Mouse (Mus musculus): Measurements from ENCODE around the gene Phlpp1.

The Phlpp1 gene

GRCm38 (mm10) chr1:106226613-106227012 lies 55.1 kb downstream of the Phlpp1 start:
- in situ Hi-C loops (cut with MboI; ENCODE audit: low pct_unique_long_range_greater_than_20kb in 1 of 2, low sequenced_read_pairs in 2 of 2, unreplicated experiment in 1 of 2), result no loop called here

- in situ Hi-C loops (cut with MboI; ENCODE audit: low pct_unique_long_range_greater_than_20kb in 1 of 2, low sequenced_read_pairs in 2 of 2, unreplicated experiment in 1 of 2), result no loop called here
These were observed 58.8 kb downstream of the Phlpp1 start for GRCm38 (mm10) chr1:106230313-106230712.

- in situ Hi-C loops (cut with MboI; ENCODE audit: low pct_unique_long_range_greater_than_20kb in 1 of 2, low sequenced_read_pairs in 2 of 2, unreplicated experiment in 1 of 2), result no loop called here
These were observed 59.8 kb downstream of the Phlpp1 start for GRCm38 (mm10) chr1:106231345-106231744.

GRCm38 (mm10) chr1:106231805-106232459 lies 60.4 kb downstream of the Phlpp1 start:
- in situ Hi-C loops (cut with MboI; ENCODE audit: low pct_unique_long_range_greater_than_20kb in 1 of 2, low sequenced_read_pairs in 2 of 2, unreplicated experiment in 1 of 2), result no loop called here

- in situ Hi-C loops (cut with MboI; ENCODE audit: low pct_unique_long_range_greater_than_20kb in 1 of 2, low sequenced_read_pairs in 2 of 2, unreplicated experiment in 1 of 2), result no loop called here
These were observed 60.9 kb downstream of the Phlpp1 start for GRCm38 (mm10) chr1:106232460-106232850.

GRCm38 (mm10) chr1:106236986-106237385 lies 65.4 kb downstream of the Phlpp1 start:
- in situ Hi-C loops (cut with MboI; ENCODE audit: low pct_unique_long_range_greater_than_20kb in 1 of 2, low sequenced_read_pairs in 2 of 2, unreplicated experiment in 1 of 2), result no loop called here

- in situ Hi-C loops (cut with MboI; ENCODE audit: low pct_unique_long_range_greater_than_20kb in 1 of 2, low sequenced_read_pairs in 2 of 2, unreplicated experiment in 1 of 2), result no loop called here
These were observed 68.6 kb downstream of the Phlpp1 start for GRCm38 (mm10) chr1:106240116-106240685.

GRCm38 (mm10) chr1:106241059-106241458 lies 69.5 kb downstream of the Phlpp1 start:
- in situ Hi-C loops (cut with MboI; ENCODE audit: low pct_unique_long_range_greater_than_20kb in 1 of 2, low sequenced_read_pairs in 2 of 2, unreplicated experiment in 1 of 2), result no loop called here

GRCm38 (mm10) chr1:106242129-106242528 lies 70.6 kb downstream of the Phlpp1 start:
- in situ Hi-C loops (cut with MboI; ENCODE audit: low pct_unique_long_range_greater_than_20kb in 1 of 2, low sequenced_read_pairs in 2 of 2, unreplicated experiment in 1 of 2), result no loop called here

- in situ Hi-C loops (cut with MboI; ENCODE audit: low pct_unique_long_range_greater_than_20kb in 1 of 2, low sequenced_read_pairs in 2 of 2, unreplicated experiment in 1 of 2), result no loop called here
These were observed 71.8 kb downstream of the Phlpp1 start for GRCm38 (mm10) chr1:106243371-106243770.

GRCm38 (mm10) chr1:106244245-106244644 lies 72.7 kb downstream of the Phlpp1 start:
- in situ Hi-C loops (cut with MboI; ENCODE audit: low pct_unique_long_range_greater_than_20kb in 1 of 2, low sequenced_read_pairs in 2 of 2, unreplicated experiment in 1 of 2), result no loop called here

GRCm38 (mm10) chr1:106254047-106254446 lies 82.5 kb downstream of the Phlpp1 start:
- in situ Hi-C loops (cut with MboI; ENCODE audit: low pct_unique_long_range_greater_than_20kb in 1 of 2, low sequenced_read_pairs in 2 of 2, unreplicated experiment in 1 of 2), result no loop called here

GRCm38 (mm10) chr1:106257176-106257575 lies 85.6 kb downstream of the Phlpp1 start:
- in situ Hi-C loops (cut with MboI; ENCODE audit: low pct_unique_long_range_greater_than_20kb in 1 of 2, low sequenced_read_pairs in 2 of 2, unreplicated experiment in 1 of 2), result no loop called here

GRCm38 (mm10) chr1:106268028-106268799 lies 96.7 kb downstream of the Phlpp1 start:
- in situ Hi-C loops (cut with MboI; ENCODE audit: low pct_unique_long_range_greater_than_20kb in 1 of 2, low sequenced_read_pairs in 2 of 2, unreplicated experiment in 1 of 2), result no loop called here

GRCm38 (mm10) chr1:106269337-106269736 lies 97.8 kb downstream of the Phlpp1 start:
- in situ Hi-C loops (cut with MboI; ENCODE audit: low pct_unique_long_range_greater_than_20kb in 1 of 2, low sequenced_read_pairs in 2 of 2, unreplicated experiment in 1 of 2), result no loop called here

- in situ Hi-C loops (cut with MboI; ENCODE audit: low pct_unique_long_range_greater_than_20kb in 1 of 2, low sequenced_read_pairs in 2 of 2, unreplicated experiment in 1 of 2), result no loop called here
These were observed 101.4 kb downstream of the Phlpp1 start for GRCm38 (mm10) chr1:106272916-106273315.

GRCm38 (mm10) chr1:106273801-106274200 lies 102.2 kb downstream of the Phlpp1 start:
- in situ Hi-C loops (cut with MboI; ENCODE audit: low pct_unique_long_range_greater_than_20kb in 1 of 2, low sequenced_read_pairs in 2 of 2, unreplicated experiment in 1 of 2), result no loop called here

- in situ Hi-C loops (cut with MboI; ENCODE audit: low pct_unique_long_range_greater_than_20kb in 1 of 2, low sequenced_read_pairs in 2 of 2, unreplicated experiment in 1 of 2), result no loop called here
These were observed 103.0 kb downstream of the Phlpp1 start for GRCm38 (mm10) chr1:106274561-106275001.

GRCm38 (mm10) chr1:106275142-106275541 lies 103.6 kb downstream of the Phlpp1 start:
- in situ Hi-C loops (cut with MboI; ENCODE audit: low pct_unique_long_range_greater_than_20kb in 1 of 2, low sequenced_read_pairs in 2 of 2, unreplicated experiment in 1 of 2), result no loop called here

GRCm38 (mm10) chr1:106275731-106276130 lies 104.2 kb downstream of the Phlpp1 start:
- in situ Hi-C loops (cut with MboI; ENCODE audit: low pct_unique_long_range_greater_than_20kb in 1 of 2, low sequenced_read_pairs in 2 of 2, unreplicated experiment in 1 of 2), result no loop called here

Measured in mouse embryonic stem cell (cell line).